Mouse (Mus musculus): Measurements from ENCODE around the gene Gstp1. TPM values are rescaled to one million over a fixed set of nuclear protein-coding genes. Genes with fewer than 3 reads are reported as not detected.

Gstp1 gene
- total and polyA plus RNA-seq, 3 experiments, result 356 to 490 (median 371) TPM

DNA sequence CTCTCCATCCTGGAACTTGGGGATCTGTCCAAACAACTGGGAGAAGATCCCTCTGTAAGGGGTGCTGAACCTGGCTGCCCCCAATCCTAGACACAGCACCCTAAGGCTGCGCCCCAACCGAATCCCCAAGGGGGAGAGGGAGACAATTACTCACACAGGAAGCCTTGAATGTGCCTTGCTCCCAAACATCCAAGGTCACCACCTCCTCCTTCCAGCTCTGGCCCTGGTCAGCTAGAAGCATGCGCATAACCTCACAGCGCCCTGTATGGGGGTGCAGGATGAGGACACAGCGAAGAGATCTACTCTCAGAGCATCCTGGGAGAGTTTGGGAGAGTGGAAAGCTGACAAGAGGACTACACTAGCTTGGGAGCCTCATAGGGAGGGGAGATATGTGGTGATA is 20.8 kb upstream of the Gstp1 start:
- Histone ChIP-seq H3K27ac (no peak overlapping the region), H3K27me3 (ENCODE audit: control insufficient read depth, insufficient read depth, low read length) (no peaks in the 10 kb centered on the region), H3K9ac (ENCODE audit: low read depth, low read length) (no peak overlapping the region), H3K4me1 (ENCODE audit: control insufficient read depth, insufficient read depth, low read length) (no peaks in the 10 kb centered on the region; the same call in 1 of the 2 replicates), H3K4me3 (no peak overlapping the region), H3K79me2 (replicated peaks; ENCODE audit: control insufficient read depth, insufficient read depth, low read length) (no peaks in the 10 kb centered on the region), H3K36me3 (ENCODE audit: control insufficient read depth, insufficient read depth, low read length) (no peaks in the 10 kb centered on the region)
- DNase-seq, result no peak
- intact Hi-C loops (cut with DNase I), result no loop called here
- TF ChIP-seq POLR2A (IDR thresholded peaks at IDR 0.05; ENCODE audit: insufficient read depth, low read depth, low read length) (no peak), EP300 (IDR thresholded peaks at IDR 0.05; ENCODE audit: insufficient read depth, low read depth, low read length) (no peak), CTCF (IDR thresholded peaks at IDR 0.05) (no peak)
- 80% methylated on average over 5 of the region's 5 CpGs for WGBS

- DNase-seq, result no peak
- Histone ChIP-seq H3K4me3 (no peak overlapping the region), H3K27me3 (ENCODE audit: control insufficient read depth, insufficient read depth, low read length) (no peaks in the 10 kb centered on the region), H3K9ac (ENCODE audit: low read depth, low read length) (no peak overlapping the region), H3K27ac (no peak overlapping the region), H3K79me2 (replicated peaks; ENCODE audit: control insufficient read depth, insufficient read depth, low read length) (no peaks in the 10 kb centered on the region), H3K36me3 (ENCODE audit: control insufficient read depth, insufficient read depth, low read length) (no peaks in the 10 kb centered on the region), H3K4me1 (ENCODE audit: control insufficient read depth, insufficient read depth, low read length) (no peaks in the 10 kb centered on the region; the same call in 1 of the 2 replicates)
- 97% methylated on average over 7 of the region's 7 CpGs for WGBS
- intact Hi-C loops (cut with DNase I), result no loop called here
- TF ChIP-seq POLR2A (IDR thresholded peaks at IDR 0.05; ENCODE audit: insufficient read depth, low read depth, low read length), result no peak
Measured at GRCm38 (mm10) chr19:4057962-4058361, 20.2 kb upstream of the Gstp1 start.

DNA sequence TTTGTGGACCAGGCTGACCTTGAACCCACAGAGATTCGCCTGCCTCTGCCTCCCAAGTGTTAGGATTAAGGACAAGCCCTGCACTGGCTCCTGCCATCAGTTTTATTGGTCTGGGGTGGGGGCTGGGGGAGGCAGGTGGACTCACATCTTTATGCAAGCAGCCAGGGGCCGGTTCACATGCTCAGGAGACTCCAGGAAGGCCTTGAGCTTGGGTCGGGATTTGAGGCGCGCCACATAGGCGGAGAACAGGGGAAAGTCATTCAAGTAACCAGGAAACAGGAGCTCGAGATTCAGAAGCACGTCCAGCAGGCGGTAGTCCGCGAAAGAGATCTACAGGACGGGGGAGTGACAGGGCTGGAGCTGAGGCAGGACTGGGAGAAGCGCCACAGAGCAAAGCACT is 19.6 kb upstream of the Gstp1 start:
- Histone ChIP-seq H3K36me3 (ENCODE audit: control insufficient read depth, insufficient read depth, low read length) (no peaks in the 10 kb centered on the region), H3K27ac (no peak overlapping the region), H3K4me3 (no peak overlapping the region), H3K9ac (ENCODE audit: low read depth, low read length) (no peak overlapping the region), H3K79me2 (replicated peaks; ENCODE audit: control insufficient read depth, insufficient read depth, low read length) (no peaks in the 10 kb centered on the region), H3K4me1 (ENCODE audit: control insufficient read depth, insufficient read depth, low read length) (no peaks in the 10 kb centered on the region; the same call in 1 of the 2 replicates), H3K27me3 (ENCODE audit: control insufficient read depth, insufficient read depth, low read length) (no peaks in the 10 kb centered on the region)
- no peak for TF ChIP-seq EP300 (IDR thresholded peaks at IDR 0.05; ENCODE audit: insufficient read depth, low read depth, low read length)
- TF ChIP-seq POLR2A (IDR thresholded peaks at IDR 0.05; ENCODE audit: insufficient read depth, low read depth, low read length), result no peak
- TF ChIP-seq CTCF (IDR thresholded peaks at IDR 0.05), result no peak
- intact Hi-C loops (cut with DNase I), result no loop called here
- no peak for DNase-seq
- 87% methylated on average over 13 of the region's 13 CpGs for WGBS

DNA sequence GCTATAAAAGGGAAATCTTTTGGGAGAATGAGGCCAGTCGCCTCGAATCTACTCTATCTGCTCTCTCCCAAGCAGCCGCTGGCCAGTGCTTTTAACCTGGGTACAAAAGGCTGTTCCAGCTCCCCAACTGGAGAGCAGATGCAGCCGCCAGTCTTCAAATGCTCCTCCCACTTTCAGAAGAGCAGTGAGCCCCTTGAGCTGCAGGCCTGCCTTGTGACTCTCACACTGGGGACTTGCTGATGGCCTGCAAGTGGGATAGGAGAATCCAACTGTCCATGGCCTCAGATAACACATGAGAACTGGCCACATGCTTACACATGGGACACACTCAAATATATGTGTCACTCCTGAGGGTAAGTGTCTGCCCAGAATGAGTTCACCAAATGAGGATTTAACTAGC is 18.9 kb upstream of the Gstp1 start:
- WGBS, result 67% methylated on average over 4 of the region's 4 CpGs
- Histone ChIP-seq H3K4me1 (ENCODE audit: control insufficient read depth, insufficient read depth, low read length) (no peaks in the 10 kb centered on the region; the same call in 1 of the 2 replicates), H3K27ac (0 out of 2 replicates have a peak overlapping the region, but pooled peaks have one; percentile 15), H3K4me3 (no peak overlapping the region), H3K36me3 (ENCODE audit: control insufficient read depth, insufficient read depth, low read length) (no peaks in the 10 kb centered on the region), H3K79me2 (replicated peaks; ENCODE audit: control insufficient read depth, insufficient read depth, low read length) (no peaks in the 10 kb centered on the region), H3K27me3 (ENCODE audit: control insufficient read depth, insufficient read depth, low read length) (no peaks in the 10 kb centered on the region), H3K9ac (ENCODE audit: low read depth, low read length) (no peak overlapping the region)
- intact Hi-C loops (cut with DNase I), result no loop called here
- no peak for DNase-seq
- TF ChIP-seq POLR2A (IDR thresholded peaks at IDR 0.05; ENCODE audit: insufficient read depth, low read depth, low read length) (no peak), EP300 (IDR thresholded peaks at IDR 0.05; ENCODE audit: insufficient read depth, low read depth, low read length) (no peak), CTCF (IDR thresholded peaks at IDR 0.05) (no peak)

DNA sequence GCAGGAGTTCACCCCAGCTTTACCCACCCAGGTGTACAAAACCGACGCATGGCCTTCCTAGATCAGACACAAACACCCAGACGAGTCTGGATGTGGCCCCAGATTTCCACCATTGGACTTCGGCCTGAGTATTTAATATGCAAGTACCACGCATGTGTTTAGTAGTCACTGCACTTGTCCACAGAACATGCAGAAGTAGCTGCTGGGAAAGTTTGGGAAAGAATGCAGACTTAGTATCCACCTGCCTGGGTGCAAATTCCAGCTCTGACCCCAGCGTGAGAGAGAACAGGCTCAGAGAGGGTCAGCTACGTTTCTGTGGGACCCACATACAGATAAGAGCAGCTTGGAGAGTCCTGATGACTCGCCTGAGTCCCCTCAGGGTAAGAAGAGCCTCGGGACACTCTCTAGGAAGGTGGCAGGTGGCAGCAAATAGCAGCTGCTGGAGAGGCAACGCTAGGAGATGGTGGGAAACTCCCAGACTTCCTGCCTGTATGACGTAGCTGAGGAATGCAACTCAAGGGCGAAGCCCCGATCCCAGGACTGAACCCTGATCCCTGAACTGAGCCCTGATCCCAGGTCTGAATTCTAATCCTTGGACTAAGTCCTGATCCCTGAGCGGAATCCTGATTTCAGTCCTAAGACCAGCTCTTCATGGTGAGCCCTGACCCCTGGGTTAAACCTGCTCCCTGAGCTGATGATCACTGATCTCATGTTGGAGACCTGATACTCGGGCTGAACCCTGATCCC is 18.3 kb upstream of the Gstp1 start:
- no peaks in the 10 kb centered on the region for H3K27me3 ChIP-seq (ENCODE audit: control insufficient read depth, insufficient read depth, low read length)
- no peak overlapping the region for H3K4me3 ChIP-seq
- H3K36me3 ChIP-seq (ENCODE audit: control insufficient read depth, insufficient read depth, low read length), result no peaks in the 10 kb centered on the region
- 54% methylated on average over 15 of the region's 15 CpGs for WGBS
- 0 out of 2 replicates have a peak overlapping the region, but pooled peaks have one; percentile 15 for H3K27ac ChIP-seq
- no peak overlapping the region for H3K9ac ChIP-seq (ENCODE audit: low read depth, low read length)
- no peaks in the 10 kb centered on the region; the same call in 1 of the 2 replicates for H3K4me1 ChIP-seq (ENCODE audit: control insufficient read depth, insufficient read depth, low read length)
- DNase-seq, result no peak
- H3K79me2 ChIP-seq (replicated peaks; ENCODE audit: control insufficient read depth, insufficient read depth, low read length), result no peaks in the 10 kb centered on the region
- TF ChIP-seq EP300 (IDR thresholded peaks at IDR 0.05; ENCODE audit: insufficient read depth, low read depth, low read length), result no peak
- no peak for TF ChIP-seq CTCF (IDR thresholded peaks at IDR 0.05)
- TF ChIP-seq POLR2A (IDR thresholded peaks at IDR 0.05; ENCODE audit: insufficient read depth, low read depth, low read length), result no peak
- intact Hi-C loops (cut with DNase I), result no loop called here

DNA sequence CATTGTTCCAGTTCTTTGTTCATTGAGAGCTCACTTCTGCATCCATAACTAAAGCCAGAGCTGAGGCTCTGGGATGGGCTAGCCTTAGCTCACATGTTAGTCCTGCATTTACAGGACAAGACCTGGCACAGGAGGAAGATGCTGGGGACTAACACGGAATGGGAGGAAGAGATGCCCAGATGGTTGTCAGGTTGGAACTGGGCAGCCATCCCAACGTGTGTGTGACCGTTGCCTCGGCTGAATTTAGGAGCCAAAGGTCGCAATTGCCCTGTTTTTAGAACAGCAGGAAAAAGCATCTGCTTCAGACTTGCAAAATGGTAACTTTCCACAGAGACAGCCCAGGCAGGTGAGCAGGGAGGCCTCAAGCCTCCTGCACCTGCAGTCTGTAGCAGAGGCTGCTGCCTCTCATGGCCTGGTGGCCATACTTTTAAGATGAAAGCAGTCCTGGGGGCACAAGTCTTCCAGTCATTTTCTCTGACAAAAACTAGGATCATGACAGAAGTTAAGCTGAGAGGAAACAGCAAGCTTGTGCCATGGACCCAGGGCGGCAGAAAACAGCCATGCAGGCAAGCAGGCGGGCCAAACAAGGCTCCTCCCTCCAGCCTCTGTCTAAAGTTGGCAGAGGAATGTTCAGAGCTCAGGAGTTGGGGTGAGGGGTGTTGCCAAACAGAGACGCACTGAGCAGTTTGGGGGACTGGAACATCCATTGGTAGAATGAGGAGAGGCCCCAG is 17.6 kb upstream of the Gstp1 start:
- no peak overlapping the region for H3K9ac ChIP-seq (ENCODE audit: low read depth, low read length)
- 70% methylated on average over 8 of the region's 8 CpGs for WGBS
- no peaks in the 10 kb centered on the region for H3K27me3 ChIP-seq (ENCODE audit: control insufficient read depth, insufficient read depth, low read length)
- H3K79me2 ChIP-seq (replicated peaks; ENCODE audit: control insufficient read depth, insufficient read depth, low read length), result no peaks in the 10 kb centered on the region
- no peak overlapping the region for H3K4me3 ChIP-seq
- no peak overlapping the region for H3K27ac ChIP-seq
- H3K4me1 ChIP-seq (ENCODE audit: control insufficient read depth, insufficient read depth, low read length), result no peaks in the 10 kb centered on the region; the same call in 1 of the 2 replicates
- no peak for DNase-seq
- TF ChIP-seq EP300 (IDR thresholded peaks at IDR 0.05; ENCODE audit: insufficient read depth, low read depth, low read length), result no peak
- TF ChIP-seq POLR2A (IDR thresholded peaks at IDR 0.05; ENCODE audit: insufficient read depth, low read depth, low read length), result no peak
- TF ChIP-seq CTCF (IDR thresholded peaks at IDR 0.05), result no peak
- intact Hi-C loops (cut with DNase I), result no loop called here
- H3K36me3 ChIP-seq (ENCODE audit: control insufficient read depth, insufficient read depth, low read length), result no peaks in the 10 kb centered on the region
